Mouse (Mus musculus): ENCODE results near the gene Mosmo. TPM values are rescaled to one million over a fixed set of nuclear protein-coding genes. Genes with fewer than 3 reads are reported as not detected.

Gene Mosmo
- 2.2 and 2.4 TPM in 2 replicates for polyA plus RNA-seq (2015; fragmentation: Nextera tagmentation; extraction: Ambion mirVana)

DNA sequence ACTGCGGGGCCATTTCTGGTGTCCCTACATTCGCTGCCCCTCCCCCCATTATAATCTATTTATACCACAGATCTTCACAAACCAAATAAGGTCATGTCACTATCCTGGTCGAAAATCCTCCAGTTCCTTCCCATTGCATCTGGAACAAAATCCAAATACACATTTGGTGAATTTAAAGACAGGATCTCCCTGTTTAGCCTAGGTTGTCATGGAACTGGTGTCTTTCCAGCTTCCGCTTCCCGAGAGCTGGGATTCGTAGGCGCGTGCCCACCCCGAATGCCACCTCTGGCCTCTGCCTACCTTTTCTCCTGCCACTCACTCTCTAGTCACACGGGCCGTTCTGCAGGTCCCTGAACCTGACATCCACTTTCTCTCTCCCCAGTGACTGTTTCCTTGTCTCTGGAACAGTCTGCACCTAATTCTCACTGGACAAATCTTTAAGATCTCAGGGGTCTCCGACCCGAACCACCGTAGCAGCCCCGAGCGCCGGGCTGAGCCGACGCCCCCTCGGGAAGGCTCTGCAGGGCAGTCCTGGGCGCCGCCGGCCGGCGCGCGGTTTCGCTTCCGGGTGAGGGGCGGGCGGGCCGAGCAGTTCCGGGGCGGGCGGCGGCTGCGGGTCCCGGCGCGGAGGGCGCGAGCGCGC lies at the start of gene Mosmo:
Mosmo (plus strand) TSS at position 618 of the 643 bp plus-strand sequence.
- no peaks in the 10 kb centered on the region for H3K9me3 ChIP-seq (replicated peaks; ENCODE audit: control insufficient read depth, low read length)
- H3K4me3 ChIP-seq (ENCODE audit: low read depth, low read length) = peak within 1 kb of the TSS; percentile 88
- H3K9ac ChIP-seq (ENCODE audit: low read depth, low read length) = peak within 1 kb of the TSS; percentile 83
- H3K36me3 ChIP-seq (ENCODE audit: control insufficient read depth, insufficient read depth) = no peaks in the 10 kb centered on the region
- peaks cover 43% of the 10 kb centered on the region for H3K4me1 ChIP-seq (ENCODE audit: control insufficient read depth, low read depth, low read length)
- ATAC-seq (ENCODE audit: low read depth) = peak; percentile 93
- peak within 1 kb of the TSS; percentile 91 for H3K4me2 ChIP-seq (ENCODE audit: low read depth, low read length)
- H3K27ac ChIP-seq (ENCODE audit: low read length) = peak within 1 kb of the TSS; percentile 77
- WGBS (ENCODE audit: insufficient replicate concordance) = under 1% methylated on average over 26 of the region's 44 CpGs
- H3K27me3 ChIP-seq (ENCODE audit: control insufficient read depth, insufficient read depth, low read depth, low read length) = no peaks in the 10 kb centered on the region

DNA sequence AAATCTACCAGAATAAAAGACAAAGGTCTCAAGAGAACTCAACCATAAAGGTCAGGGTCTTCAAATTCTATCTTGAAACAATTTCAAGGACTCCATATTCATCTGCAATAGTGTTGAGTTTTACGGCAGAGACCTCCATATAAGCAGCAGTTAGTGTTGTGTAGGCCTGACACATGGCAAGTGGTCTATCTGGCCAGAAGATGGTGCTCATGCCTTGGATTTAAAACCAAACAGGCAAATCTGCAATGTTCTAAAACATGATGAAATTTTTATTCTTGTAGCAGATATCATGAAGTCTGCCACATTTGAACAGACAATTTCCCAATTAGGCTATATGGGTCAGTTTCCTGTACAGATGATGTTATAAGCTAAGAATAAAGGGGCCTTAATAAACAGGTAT lies 44.9 kb upstream of the Mosmo start:
- WGBS (ENCODE audit: insufficient replicate concordance) = 65% methylated on average over 1 of the region's 1 CpGs
- no peak for ATAC-seq (ENCODE audit: low read depth)

DNA sequence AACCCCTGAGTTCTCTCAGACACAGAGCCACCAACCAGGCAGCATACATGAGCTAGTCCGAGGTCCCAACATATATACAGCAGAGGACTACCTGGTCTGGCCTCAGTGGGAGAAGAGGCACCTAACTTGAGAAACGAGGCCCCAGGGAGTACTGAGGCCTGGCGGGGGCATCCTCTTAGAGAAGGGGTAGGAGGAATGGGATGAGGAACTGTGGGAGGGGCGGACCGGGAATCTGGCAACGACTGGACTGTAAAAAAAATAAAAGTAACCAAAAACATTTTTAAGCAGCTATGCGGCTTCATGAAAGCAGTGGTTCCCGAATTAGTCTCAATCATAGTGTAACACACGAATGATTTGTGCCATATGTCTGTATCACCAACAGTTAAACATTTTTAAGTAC lies 43.1 kb upstream of the Mosmo start:
- Histone ChIP-seq H3K4me1 (ENCODE audit: control insufficient read depth, low read depth, low read length) (peaks cover 12% of the 10 kb centered on the region), H3K27me3 (ENCODE audit: control insufficient read depth, insufficient read depth, low read depth, low read length) (no peaks in the 10 kb centered on the region), H3K9me3 (replicated peaks; ENCODE audit: control insufficient read depth, low read length) (no peaks in the 10 kb centered on the region), H3K4me3 (ENCODE audit: low read depth, low read length) (peak overlapping the region; percentile 100), H3K36me3 (ENCODE audit: control insufficient read depth, insufficient read depth) (peaks cover 5% of the 10 kb centered on the region), H3K4me2 (ENCODE audit: low read depth, low read length) (peak overlapping the region; percentile 87), H3K9ac (ENCODE audit: low read depth, low read length) (peak overlapping the region; percentile 96), H3K27ac (ENCODE audit: low read length) (no peak overlapping the region; the same call in 1 of the 2 replicates)
- ATAC-seq (ENCODE audit: low read depth) = no peak
- 12% methylated on average over 9 of the region's 9 CpGs for WGBS (ENCODE audit: insufficient replicate concordance)

More for the DNA sequence above, 44.9 kb upstream of the Mosmo start:
- Histone ChIP-seq H3K9me3 (replicated peaks; ENCODE audit: control insufficient read depth, low read length) (no peaks in the 10 kb centered on the region), H3K27me3 (ENCODE audit: control insufficient read depth, insufficient read depth, low read depth, low read length) (no peaks in the 10 kb centered on the region), H3K27ac (ENCODE audit: low read length) (no peak overlapping the region), H3K36me3 (ENCODE audit: control insufficient read depth, insufficient read depth) (no peaks in the 10 kb centered on the region; the same call in 1 of the 2 replicates), H3K4me2 (ENCODE audit: low read depth, low read length) (no peak overlapping the region), H3K4me3 (ENCODE audit: low read depth, low read length) (no peak overlapping the region), H3K9ac (ENCODE audit: low read depth, low read length) (no peak overlapping the region), H3K4me1 (ENCODE audit: control insufficient read depth, low read depth, low read length) (peaks cover 12% of the 10 kb centered on the region)

DNA sequence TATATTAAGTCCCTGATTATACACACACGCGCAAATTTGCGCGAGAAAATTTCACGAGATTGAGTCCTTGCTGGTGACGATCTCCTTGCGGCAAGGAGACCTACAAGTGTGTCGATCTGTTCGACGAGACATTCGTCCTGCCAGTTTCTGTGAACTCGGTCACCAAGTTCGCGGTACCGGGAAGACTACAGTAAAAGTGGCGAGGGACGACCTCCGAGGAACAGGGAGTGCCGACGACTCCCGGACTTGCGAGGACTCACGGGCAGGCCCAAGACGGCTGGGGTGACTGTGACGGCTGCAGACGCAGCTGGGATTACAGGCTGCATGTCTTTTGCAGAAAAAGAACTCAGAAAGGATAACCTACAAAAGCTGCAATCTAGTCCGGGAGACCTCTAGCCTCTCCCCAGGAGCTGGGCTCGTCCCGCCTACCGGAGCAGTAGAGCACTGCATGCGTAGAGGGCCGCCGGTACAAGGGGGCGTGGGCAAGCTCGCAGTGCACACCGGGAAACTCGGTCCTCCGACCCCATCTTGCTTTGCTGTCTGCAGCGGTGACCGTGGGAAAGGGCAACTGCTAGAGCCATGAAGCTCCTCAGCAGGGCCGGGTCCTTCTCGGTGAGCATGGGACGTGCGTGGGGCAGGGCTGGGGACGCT lies 42.6 kb upstream of the Mosmo start, which contains the start of gene Uqcrc2:
Uqcrc2 (plus strand) TSS at position 466 of the 651 bp plus-strand sequence.
- H3K4me3 ChIP-seq (ENCODE audit: low read depth, low read length) = peak within 1 kb of the TSS; percentile 100
- H3K27ac ChIP-seq (ENCODE audit: low read length) = peak within 1 kb of the TSS; percentile 87
- H3K36me3 ChIP-seq (ENCODE audit: control insufficient read depth, insufficient read depth) = peaks cover 10% of the 10 kb centered on the region
- H3K4me1 ChIP-seq (ENCODE audit: control insufficient read depth, low read depth, low read length) = peaks cover 12% of the 10 kb centered on the region
- WGBS (ENCODE audit: insufficient replicate concordance) = under 1% methylated on average over 45 of the region's 45 CpGs
- no peaks in the 10 kb centered on the region for H3K9me3 ChIP-seq (replicated peaks; ENCODE audit: control insufficient read depth, low read length)
- no peaks in the 10 kb centered on the region for H3K27me3 ChIP-seq (ENCODE audit: control insufficient read depth, insufficient read depth, low read depth, low read length)
- H3K4me2 ChIP-seq (ENCODE audit: low read depth, low read length) = peak within 1 kb of the TSS; percentile 87
- ATAC-seq (ENCODE audit: low read depth) = peak; percentile 99
- H3K9ac ChIP-seq (ENCODE audit: low read depth, low read length) = peak within 1 kb of the TSS; percentile 96

DNA sequence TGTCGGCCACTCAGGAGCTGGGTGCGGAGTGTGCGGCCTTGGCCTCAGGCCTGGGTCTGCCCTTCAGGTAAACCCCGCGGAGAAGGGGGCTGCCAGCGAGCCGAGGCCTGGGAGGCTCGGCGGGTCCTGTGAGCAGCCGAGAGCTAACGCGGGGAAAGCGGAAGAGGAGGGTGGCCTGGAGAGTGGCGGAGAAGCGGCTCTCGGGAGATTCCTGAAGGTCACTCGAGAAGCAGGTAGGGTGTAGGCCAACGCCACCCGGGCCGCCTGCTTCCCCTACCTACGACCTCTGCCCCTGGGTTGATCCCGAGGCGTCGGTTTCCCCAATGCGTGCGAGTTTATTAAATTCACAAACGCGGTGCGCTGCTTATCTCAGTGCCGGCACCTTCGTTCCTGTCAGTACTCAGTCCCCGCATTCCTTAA lies 42.0 kb upstream of the Mosmo start:
- peak overlapping the region; percentile 96 for H3K9ac ChIP-seq (ENCODE audit: low read depth, low read length)
- WGBS (ENCODE audit: insufficient replicate concordance) = under 1% methylated on average over 32 of the region's 32 CpGs
- H3K36me3 ChIP-seq (ENCODE audit: control insufficient read depth, insufficient read depth) = peaks cover 13% of the 10 kb centered on the region
- peak overlapping the region; percentile 100 for H3K4me3 ChIP-seq (ENCODE audit: low read depth, low read length)
- H3K27ac ChIP-seq (ENCODE audit: low read length) = peak overlapping the region; percentile 87
- peaks cover 12% of the 10 kb centered on the region for H3K4me1 ChIP-seq (ENCODE audit: control insufficient read depth, low read depth, low read length)
- peak overlapping the region; percentile 87 for H3K4me2 ChIP-seq (ENCODE audit: low read depth, low read length)
- H3K9me3 ChIP-seq (replicated peaks; ENCODE audit: control insufficient read depth, low read length) = no peaks in the 10 kb centered on the region
- no peaks in the 10 kb centered on the region for H3K27me3 ChIP-seq (ENCODE audit: control insufficient read depth, insufficient read depth, low read depth, low read length)
- peak; percentile 66 for ATAC-seq (ENCODE audit: low read depth)

DNA sequence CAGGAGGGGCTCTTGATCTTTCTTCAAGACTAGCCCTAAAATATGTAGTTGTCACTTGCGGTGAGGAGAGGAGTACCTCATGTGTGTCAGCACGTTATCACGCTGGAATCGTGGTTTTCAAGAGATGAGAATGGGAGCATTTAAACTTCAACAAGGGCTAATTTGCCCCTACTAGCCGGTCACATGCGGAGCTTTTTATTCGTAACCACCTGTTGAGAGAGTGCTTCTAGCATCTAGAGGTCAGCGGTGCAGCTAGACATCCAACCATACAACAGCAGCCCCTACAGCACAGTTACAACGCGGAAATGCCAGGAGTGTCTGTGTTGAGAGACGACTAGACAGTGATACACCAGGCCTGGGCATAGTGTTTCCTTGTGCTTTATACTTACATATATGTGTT lies 41.6 kb upstream of the Mosmo start:
- Histone ChIP-seq H3K27me3 (ENCODE audit: control insufficient read depth, insufficient read depth, low read depth, low read length) (no peaks in the 10 kb centered on the region), H3K27ac (ENCODE audit: low read length) (peak overlapping the region; percentile 87), H3K4me1 (ENCODE audit: control insufficient read depth, low read depth, low read length) (peaks cover 12% of the 10 kb centered on the region), H3K4me2 (ENCODE audit: low read depth, low read length) (peak overlapping the region; percentile 87), H3K4me3 (ENCODE audit: low read depth, low read length) (peak overlapping the region; percentile 100), H3K9ac (ENCODE audit: low read depth, low read length) (peak overlapping the region; percentile 96), H3K36me3 (ENCODE audit: control insufficient read depth, insufficient read depth) (peaks cover 15% of the 10 kb centered on the region), H3K9me3 (replicated peaks; ENCODE audit: control insufficient read depth, low read length) (no peaks in the 10 kb centered on the region)
- under 1% methylated on average over 11 of the region's 11 CpGs for WGBS (ENCODE audit: insufficient replicate concordance)
- ATAC-seq (ENCODE audit: low read depth) = no peak

DNA sequence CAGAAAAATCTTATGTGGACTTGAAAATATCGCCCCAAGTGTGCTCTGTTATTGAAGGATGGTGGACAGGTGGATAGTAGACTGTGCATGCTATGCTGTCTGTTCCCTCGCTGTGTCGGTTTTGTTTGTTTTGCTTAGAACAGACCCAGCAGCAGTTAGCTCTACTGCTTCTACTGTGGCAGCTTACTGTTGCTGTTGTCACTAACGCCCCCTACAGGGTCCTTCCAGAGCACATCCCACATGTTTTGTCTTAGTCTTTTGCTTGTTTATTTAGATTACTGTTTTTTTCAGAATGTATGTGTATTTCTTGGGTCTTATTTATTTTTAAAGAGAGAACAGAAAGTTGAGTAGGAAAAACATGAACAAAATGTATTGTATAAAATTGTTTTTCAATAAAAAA lies 34.2 kb upstream of the Mosmo start:
- no peak overlapping the region for H3K9ac ChIP-seq (ENCODE audit: low read depth, low read length)
- H3K27me3 ChIP-seq (ENCODE audit: control insufficient read depth, insufficient read depth, low read depth, low read length) = no peaks in the 10 kb centered on the region
- no peak overlapping the region for H3K4me3 ChIP-seq (ENCODE audit: low read depth, low read length)
- no peak overlapping the region for H3K4me2 ChIP-seq (ENCODE audit: low read depth, low read length)
- H3K4me1 ChIP-seq (ENCODE audit: control insufficient read depth, low read depth, low read length) = no peaks in the 10 kb centered on the region
- no peaks in the 10 kb centered on the region for H3K9me3 ChIP-seq (replicated peaks; ENCODE audit: control insufficient read depth, low read length)
- ATAC-seq (ENCODE audit: low read depth) = no peak
- WGBS (ENCODE audit: insufficient replicate concordance) = 79% methylated on average over 4 of the region's 4 CpGs
- no peak overlapping the region for H3K27ac ChIP-seq (ENCODE audit: low read length)
- peaks cover 38% of the 10 kb centered on the region for H3K36me3 ChIP-seq (ENCODE audit: control insufficient read depth, insufficient read depth)

DNA sequence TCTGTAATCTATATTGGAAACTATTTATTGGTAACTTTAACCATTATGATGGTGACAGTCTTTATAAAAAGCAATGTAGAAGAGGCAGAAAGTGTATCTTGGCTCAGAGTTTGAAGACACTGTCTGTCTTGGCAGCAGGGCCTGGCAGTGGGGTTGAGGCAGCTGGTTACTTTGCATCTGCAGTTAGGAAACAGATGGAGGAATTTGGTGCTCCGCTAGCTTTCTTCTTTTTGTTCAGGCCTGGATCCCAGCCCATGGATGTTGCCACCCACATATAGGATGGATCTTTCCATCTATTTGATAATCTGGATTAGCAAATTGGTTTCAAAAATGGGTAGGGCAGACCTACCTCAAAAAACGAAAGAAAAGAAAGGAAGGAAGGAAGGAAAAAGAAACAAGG lies 29.6 kb upstream of the Mosmo start:
- Histone ChIP-seq H3K9ac (ENCODE audit: low read depth, low read length) (no peak overlapping the region), H3K36me3 (ENCODE audit: control insufficient read depth, insufficient read depth) (peaks cover 41% of the 10 kb centered on the region), H3K27me3 (ENCODE audit: control insufficient read depth, insufficient read depth, low read depth, low read length) (no peaks in the 10 kb centered on the region), H3K4me1 (ENCODE audit: control insufficient read depth, low read depth, low read length) (no peaks in the 10 kb centered on the region), H3K27ac (ENCODE audit: low read length) (no peak overlapping the region), H3K4me2 (ENCODE audit: low read depth, low read length) (no peak overlapping the region), H3K4me3 (ENCODE audit: low read depth, low read length) (no peak overlapping the region), H3K9me3 (replicated peaks; ENCODE audit: control insufficient read depth, low read length) (no peaks in the 10 kb centered on the region)
- 67% methylated on average over 2 of the region's 2 CpGs for WGBS (ENCODE audit: insufficient replicate concordance)
- no peak for ATAC-seq (ENCODE audit: low read depth)

DNA sequence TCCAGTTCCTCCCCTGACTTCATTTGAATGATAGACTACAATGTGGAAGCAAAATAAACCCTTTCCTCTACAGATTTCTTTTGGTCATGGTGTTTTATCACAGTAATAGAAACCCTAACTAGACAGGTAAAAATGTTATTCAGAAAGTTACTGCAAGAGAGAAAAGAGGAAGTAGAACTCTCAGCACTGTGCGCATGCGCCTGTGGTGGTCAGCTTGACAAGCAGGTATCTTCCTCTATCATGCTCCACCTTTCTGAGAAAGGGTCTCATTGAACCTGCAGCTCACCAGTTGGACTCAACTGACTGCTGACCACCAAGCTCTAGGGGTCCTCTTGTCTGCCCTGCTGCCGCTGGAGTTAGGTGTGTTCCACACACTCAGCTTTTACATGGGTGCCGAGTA lies 15.3 kb upstream of the Mosmo start:
- no peaks in the 10 kb centered on the region for H3K4me1 ChIP-seq (ENCODE audit: control insufficient read depth, low read depth, low read length)
- no peak for ATAC-seq (ENCODE audit: low read depth)
- H3K27ac ChIP-seq (ENCODE audit: low read length) = no peak overlapping the region
- no peaks in the 10 kb centered on the region for H3K9me3 ChIP-seq (replicated peaks; ENCODE audit: control insufficient read depth, low read length)
- H3K36me3 ChIP-seq (ENCODE audit: control insufficient read depth, insufficient read depth) = peaks cover 20% of the 10 kb centered on the region
- no peaks in the 10 kb centered on the region for H3K27me3 ChIP-seq (ENCODE audit: control insufficient read depth, insufficient read depth, low read depth, low read length)
- H3K4me2 ChIP-seq (ENCODE audit: low read depth, low read length) = no peak overlapping the region
- no peak overlapping the region for H3K9ac ChIP-seq (ENCODE audit: low read depth, low read length)
- 60% methylated on average over 4 of the region's 4 CpGs for whole genome bisulfite sequencing (ENCODE audit: insufficient replicate concordance)
- H3K4me3 ChIP-seq (ENCODE audit: low read depth, low read length) = no peak overlapping the region

Measured in liver, embryonic 16.5 days (tissue).